Mouse (Mus musculus): ENCODE results near the gene Sinhcaf. TPM values are rescaled to one million over a fixed set of nuclear protein-coding genes. Genes with fewer than 3 reads are reported as not detected.
"Not testable (repeated sequence)": the region's sequence is repeated elsewhere in the genome, so short reads cannot be mapped to it uniquely, and the experiment has no call there.

Sinhcaf gene
- total RNA-seq (2021) (10 to 100 TPM; 19.8 to 21.4 TPM), polyA plus RNA-seq (2012; rRNA removed) (1.2 and 1.5 TPM in 2 replicates)
- long read RNA-seq, transcript Sinhcaf-201 (6 exons, 2,697 nt): major isoform, 7 of 11 reads
- long read RNA-seq, partial matches to known transcripts: 0 of 11 reads
- long read RNA-seq, other reads (novel, unspliced or antisense): 3 of 11 reads

GRCm38 (mm10) chr6:148946409-148946742 is at the start of gene Sinhcaf:
TSS of gene Sinhcaf (minus strand) at chr6:148946467.
- DNase-seq: peak; percentile 99

DNA sequence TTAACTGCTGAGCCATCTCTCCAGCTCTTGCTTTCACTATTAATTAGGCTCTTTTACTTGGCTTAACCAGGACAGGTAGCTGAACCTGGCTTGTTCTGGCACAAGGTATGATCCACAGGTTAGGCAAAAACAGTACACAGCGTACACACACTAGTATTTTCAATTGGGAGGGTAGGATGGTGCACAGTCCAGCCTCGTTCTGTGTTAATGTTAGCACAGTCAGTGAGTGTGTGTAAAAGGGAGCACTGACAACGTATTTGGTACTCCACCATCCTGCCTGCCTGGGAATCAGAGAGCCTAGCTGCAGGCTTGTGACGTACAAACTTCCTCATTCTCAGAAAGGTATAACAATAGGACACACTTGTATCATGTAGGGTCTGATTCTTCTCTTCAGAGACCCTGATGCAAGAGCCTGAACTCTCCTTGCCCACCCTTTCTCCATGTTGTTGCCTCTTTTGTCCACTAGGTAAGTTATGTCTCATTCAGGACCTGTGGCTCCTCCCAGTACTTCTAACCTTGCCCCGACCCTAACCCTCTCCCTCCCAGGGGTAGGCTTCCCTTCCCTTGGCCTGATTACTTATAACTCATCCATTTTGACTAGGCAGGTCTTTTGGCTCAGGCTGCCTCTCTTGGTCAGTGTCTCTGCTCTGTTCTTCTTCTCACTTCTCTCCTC is 48.2 kb upstream of the Sinhcaf start:
- DNase-seq: no peak

- no peak for DNase-seq
These were observed 47.1 kb upstream of the Sinhcaf start for GRCm38 (mm10) chr6:148993117-148994077.

DNA sequence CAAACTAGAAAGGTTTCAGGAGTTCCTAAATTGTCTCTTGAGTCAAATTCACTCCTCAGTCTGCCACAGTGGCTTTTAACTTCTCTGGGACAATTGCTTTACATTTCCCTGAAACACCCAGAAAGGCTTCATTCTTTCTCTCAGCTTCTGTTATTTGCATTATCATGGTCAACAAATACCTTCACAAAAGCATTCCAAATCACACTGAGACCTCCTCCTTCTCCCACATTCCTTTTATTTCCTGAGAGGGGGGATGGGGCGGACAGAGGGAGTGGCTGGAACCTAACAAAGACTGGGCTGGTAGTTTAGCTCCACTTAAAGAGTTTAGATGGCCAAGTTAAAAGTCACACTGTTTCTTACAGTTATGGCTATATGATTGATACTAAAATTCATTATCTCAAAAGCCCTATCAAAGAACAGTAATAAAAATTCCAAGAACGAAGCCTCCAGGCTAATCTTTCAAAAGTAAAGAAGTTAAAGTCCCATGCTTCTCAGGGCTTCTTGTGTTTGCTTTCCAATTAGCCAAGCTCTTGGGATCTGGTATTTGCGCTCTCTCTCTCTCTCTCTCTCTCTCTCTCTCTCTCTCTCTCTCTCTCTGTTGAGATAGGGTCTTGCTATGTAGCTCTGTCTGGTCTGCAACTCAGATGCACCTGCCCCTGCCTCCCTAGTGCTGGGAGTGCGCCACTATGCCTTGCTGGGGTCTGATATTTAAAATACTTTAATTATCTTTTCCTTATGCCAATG is 46.3 kb upstream of the Sinhcaf start:
- DNase-seq: no peak

- no peak for DNase-seq
These were observed 45.5 kb upstream of the Sinhcaf start for GRCm38 (mm10) chr6:148991660-148992372.

GRCm38 (mm10) chr6:148989792-148990491 is 43.7 kb upstream of the Sinhcaf start:
- DNase-seq: not testable (repeated sequence)

GRCm38 (mm10) chr6:148986003-148986402 is 39.7 kb upstream of the Sinhcaf start:
- DNase-seq: no peak

GRCm38 (mm10) chr6:148980495-148980894 is 34.2 kb upstream of the Sinhcaf start:
- DNase-seq: no peak

- DNase-seq: no peak
These were observed 28.8 kb upstream of the Sinhcaf start for GRCm38 (mm10) chr6:148975096-148975495.

DNA sequence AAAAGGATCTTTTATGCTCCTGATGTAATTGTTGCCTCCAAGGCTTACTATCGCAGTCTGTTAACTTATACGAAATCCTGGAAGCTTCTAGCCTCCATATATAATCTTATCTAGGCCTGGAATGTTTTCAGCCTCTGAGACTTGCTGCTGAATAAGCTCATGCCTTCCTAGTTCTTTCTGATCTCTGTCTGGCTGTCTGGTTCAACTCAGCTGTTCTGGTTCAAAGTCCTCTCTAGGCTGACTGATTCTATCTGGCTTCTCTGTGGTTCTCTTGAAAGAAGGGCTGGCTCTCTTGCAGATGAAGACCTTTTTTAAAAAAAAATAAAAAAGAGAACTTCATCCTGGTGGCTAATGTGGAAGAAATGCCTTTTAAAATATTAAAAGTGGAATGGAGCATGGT is 26.6 kb upstream of the Sinhcaf start:
- no peak for DNase-seq

GRCm38 (mm10) chr6:148972059-148972848 is 26.0 kb upstream of the Sinhcaf start:
- DNase-seq: no peak

- DNase-seq: no peak
These were observed 25.2 kb upstream of the Sinhcaf start for GRCm38 (mm10) chr6:148971385-148971940.

DNA sequence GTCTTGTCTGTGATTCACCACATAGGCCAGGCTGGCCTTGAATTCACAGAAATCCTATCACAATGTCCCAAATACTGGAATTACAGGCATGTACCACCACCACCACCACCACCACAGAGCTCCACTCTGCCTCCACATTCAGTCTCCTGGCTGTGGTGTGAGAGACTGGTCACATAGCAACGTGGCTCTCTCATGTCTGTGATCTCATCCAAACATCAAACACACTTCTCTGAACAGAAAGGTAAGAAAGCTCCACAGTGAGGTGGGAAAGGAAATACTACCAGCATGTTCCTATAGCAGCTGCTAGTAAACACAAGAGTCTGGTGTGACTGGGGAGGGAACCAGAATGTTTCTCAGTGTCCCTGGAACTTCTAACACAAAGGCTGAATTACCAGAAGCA is 15.0 kb upstream of the Sinhcaf start:
- no peak for DNase-seq

DNA sequence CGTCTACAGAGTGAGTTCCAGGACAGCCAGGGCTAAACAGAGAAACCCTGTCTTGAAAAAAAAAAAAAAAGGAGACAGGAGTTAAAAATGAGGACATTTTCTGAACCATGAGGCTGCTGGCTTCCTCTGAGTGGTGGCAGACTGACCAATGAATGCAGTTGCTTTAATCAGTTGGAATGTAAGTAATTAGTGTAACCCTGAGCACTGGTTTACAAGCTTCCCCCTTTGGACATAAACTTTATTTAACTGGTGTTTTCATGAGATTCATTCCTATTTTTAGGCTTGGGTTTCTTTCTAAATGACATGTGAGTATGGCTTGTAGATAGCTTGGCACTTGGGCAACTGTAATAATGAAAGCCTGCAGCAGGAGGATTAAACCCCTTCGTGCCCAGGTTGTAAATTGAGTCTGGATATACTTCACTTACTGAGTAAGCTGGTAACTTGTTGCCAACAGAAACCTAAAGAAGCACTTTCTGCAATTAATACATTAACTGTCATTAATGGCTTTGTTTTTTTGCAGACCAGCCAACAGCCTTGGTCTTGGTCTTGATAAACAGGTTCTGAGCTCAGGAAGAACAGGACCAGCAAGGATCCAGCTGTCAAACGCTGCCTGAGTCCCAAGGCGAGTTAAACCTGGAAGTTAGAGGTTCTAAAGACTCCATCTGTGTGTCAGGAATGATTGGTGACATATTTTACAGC is 13.4 kb upstream of the Sinhcaf start:
- no peak for DNase-seq

DNA sequence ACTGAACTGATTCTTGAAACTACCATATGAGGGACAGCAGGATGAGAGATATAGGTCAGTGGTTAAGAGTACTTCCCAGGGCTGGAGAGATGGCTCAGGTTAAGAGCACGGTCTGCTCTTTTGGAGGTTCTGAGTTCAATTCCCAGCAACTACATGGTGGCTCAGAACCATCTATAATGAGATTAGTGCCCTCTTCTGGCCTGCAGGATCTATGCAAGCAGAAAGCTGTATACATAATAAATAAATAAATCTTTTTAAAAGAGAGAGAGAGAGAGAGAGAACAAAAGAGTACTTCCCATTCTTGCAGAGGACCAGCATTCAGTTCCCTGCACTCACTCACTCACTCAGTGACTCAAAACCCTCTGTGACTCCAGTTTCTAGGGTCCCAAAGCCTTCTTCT is 12.4 kb upstream of the Sinhcaf start:
- no peak for DNase-seq

DNA sequence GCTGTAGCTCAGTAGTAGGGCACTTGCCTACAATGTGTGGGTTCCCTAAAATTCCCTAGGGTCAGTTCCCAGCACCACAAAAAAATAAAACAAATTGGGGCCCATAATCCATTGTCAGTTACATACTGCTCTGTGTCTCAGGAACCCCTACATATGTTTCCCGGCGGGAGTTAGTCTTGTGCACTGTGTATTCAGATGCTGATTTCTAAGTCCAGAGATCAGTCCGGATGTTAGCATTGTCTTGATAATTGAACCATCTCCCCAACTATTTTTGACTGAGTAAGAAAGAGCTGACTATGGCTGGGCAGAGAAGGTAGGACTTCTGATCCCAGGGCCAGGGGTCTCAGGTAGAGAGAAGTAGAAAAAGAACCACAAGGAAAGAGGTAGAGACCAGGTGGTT is 10.8 kb upstream of the Sinhcaf start:
- DNase-seq: no peak

DNA sequence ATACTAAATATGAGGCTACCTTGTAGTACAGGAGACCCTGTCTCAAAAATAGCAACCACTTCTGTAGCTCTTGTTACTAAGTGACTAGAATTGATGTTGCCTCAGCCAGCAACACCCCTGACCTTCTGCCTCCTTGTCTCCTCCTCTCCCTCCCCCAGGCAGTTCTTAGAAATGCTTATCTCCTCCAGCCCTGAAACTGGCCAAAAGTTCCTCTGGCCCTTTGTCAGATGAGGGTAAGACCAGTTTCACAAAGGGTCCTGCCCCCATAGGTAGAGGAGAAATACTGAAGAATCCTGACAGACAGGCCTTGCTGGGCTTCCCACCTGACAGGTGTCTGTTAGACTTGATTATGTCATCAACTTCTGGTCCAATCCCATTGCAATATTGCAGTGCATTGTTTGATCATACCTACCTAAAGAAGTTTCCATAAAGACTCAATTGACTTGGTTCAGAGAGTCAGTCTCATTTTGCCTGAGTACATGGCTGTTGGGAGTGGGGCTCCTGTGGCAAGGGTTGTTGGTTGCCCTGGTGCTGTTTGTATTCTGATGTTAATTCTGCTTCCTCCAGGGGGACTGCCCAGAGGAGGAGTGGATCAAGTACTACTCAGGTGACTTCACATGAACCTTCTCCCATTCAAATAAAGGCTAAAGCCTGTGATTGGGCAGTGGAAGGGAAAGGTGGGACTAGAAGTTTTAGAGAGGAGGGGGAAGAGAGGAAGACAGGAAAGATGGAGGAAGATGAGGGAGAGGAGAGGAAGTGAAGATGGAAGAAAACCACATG is 9.6 kb upstream of the Sinhcaf start:
- DNase-seq: no peak

- DNase-seq: no peak
These were observed 676 bp upstream of the Sinhcaf start for GRCm38 (mm10) chr6:148946881-148947405.
